Mouse (Mus musculus): ENCODE data around the gene Cited2. TPM values are rescaled to one million over a fixed set of nuclear protein-coding genes. Genes with fewer than 3 reads are reported as not detected.

The Cited2 gene
- total RNA-seq, 2 experiments from 2014 or later = 38.8 to 39.7 TPM

DNA sequence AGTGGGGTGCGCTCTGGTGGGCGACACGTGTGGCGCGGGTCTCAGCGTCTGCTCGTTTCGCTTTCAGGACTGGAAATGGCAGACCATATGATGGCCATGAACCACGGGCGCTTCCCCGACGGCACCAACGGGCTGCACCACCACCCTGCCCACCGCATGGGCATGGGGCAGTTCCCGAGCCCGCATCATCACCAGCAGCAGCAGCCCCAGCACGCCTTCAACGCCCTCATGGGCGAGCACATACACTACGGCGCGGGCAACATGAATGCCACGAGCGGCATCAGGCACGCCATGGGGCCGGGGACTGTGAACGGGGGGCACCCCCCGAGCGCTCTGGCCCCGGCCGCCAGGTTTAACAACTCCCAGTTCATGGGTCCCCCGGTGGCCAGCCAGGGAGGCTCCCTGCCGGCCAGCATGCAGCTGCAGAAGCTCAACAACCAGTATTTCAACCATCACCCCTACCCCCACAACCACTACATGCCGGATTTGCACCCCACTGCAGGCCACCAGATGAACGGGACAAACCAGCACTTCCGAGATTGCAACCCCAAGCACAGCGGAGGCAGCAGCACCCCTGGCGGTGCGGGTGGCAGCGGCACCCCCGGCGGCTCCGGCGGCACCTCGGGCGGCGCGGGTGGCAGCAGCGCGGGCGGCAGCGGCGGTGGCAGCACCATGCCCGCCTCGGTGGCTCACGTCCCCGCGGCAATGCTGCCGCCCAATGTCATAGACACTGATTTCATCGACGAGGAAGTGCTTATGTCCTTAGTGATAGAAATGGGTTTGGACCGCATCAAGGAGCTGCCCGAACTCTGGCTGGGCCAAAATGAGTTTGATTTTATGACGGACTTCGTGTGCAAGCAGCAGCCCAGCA lies 1.1 kb downstream of the Cited2 start:
- peak; percentile 75 to 77 for DNase-seq

DNA sequence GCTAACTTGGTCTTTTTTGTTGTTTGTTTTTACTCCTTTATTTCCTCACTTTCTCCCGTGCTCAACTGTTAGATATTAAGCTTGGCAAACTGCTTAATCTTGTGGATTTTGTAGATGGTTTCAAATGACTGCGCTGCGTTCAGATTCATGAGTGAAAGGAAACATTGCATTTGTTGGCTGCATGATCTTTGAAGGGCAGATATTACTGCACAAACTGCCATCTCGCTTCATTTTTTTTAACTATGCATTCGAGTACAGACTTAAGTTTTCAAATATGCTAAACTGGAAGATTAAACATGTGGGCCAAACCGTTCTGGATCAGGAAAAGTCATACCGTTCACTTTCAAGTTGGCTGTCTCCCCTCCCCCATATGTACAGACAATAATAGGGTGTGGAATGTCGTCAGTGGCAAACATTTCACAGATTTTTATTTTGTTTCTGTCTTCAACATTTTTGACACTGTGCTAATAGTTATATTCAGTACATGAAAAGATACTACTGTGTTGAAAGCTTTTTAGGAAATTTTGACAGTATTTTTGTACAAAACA lies 2.1 kb downstream of the Cited2 start:
- DNase-seq = no peak

DNA sequence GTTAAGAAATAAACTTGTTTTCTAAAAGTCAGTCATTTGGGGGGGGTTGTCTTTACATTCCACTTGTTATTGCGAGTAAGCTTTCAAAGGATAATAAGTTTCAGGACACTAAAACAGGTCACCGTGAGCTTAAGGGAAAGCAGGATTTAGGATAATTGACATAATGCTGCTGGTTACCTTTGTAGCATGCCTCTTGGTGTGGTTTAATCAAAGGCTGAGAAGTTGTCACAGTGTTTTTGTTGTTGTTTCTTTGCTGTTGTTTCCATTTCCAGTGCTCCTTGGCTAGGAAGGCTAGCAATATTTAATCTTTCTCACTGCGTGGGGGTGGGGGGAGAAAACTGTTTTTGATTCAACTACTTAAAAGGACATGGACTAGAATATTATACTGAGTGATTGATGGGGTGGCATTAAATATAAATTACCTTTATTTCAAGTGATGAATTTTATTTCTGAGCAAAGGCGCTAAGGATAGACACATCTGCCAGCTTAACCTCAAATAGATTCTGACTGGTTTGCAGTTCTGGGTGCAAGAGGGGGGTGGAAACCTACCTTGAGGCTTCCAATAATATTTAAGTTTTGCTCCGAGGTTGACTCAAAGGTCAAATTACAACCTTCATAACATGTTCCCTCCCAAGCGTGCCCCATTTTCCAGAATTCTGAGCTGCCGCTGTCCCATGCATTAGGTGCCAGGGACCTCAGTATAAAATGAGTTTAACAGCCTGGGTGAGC lies 2.8 kb downstream of the Cited2 start:
- DNase-seq = no peak

DNA sequence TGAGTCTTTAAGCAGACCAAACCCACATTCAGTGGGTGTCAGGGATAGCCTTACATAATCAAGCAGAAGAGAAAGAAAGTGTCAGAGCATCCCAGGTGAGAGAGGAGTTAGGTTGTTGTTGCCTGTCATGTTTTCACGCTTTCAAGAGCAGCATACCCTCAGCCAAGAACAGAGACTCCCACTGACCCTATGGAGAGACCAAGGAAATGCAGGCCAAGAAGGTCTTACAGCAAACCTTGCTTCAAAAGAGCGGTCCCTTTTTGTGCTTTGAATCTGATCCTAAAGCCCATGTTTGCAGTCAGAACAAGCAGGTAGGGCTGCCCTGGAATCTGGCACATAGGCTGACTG lies 3.3 kb downstream of the Cited2 start:
- DNase-seq = no peak

DNA sequence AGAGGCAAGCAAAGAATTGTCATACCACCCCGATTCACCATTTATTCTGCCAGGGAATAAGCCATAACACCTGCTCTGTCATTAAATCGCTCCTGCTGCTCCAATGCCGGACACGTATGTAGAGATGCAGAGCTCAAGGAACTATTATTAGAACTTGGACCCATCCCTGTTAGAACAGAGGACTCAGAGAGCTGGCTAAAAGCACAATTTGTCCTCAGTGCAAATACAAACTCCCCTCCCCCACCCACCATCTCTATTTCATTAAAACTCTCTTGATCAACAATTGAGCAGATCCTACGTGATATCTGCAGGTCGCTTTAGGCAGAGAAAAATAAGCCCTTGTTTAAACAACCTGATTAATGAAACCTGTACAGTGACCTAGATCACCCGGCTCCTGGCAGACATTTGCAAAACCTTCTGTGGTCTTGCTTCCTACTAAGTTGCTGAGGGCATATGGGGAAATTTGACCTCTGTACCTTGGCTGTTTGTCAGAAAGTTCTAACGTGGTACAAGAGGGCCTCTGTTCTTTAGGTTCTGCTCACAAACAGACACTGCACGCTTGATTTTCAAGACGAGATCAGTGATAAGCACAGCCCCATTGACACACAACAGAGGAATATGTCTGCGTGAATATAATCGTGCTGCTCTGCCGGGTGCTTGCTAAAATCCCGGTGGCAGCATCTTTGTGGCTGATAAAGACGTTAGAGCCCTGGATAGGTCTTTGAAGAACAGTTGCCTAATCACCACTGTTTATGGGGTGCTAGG lies 4.3 kb downstream of the Cited2 start:
- DNase-seq = peak in 1 of 2 experiments; percentile 47

DNA sequence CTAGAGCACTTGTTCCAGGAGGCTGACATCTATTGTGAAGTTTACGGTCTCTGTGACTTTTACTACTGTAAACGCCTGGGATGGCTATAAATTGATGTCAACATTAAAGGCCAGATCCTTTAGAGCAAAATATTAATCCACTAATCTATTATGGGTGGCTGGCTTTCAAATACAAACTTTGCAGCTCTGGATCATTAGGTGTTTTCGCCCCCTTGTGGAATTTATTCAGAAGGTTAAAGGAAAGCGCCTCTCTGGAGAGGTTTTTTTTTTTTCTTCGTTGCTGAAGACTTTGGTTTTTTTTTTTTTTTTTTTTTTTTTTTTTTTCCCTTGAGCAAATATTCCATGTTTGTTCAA lies 4.9 kb downstream of the Cited2 start:
- no peak for DNase-seq

DNA sequence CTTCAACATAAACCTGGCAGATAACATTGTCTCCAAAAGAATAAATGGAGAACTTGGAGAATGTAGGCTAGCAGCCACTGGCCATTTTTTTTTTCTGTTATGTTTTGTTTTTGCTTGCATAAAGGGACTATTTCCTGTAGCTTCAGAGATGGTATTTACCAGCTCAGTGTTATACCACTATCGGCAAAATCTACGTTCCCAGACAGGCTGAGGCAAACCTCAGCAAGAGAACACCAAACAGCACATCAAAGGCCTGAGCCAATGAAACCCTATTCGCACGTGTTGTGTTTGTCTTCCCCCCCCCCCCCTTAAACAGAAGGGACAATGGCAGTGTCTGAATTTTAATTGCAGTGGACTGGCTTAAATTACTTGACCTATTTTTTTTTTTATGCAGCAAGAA lies 5.7 kb downstream of the Cited2 start:
- DNase-seq = no peak

DNA sequence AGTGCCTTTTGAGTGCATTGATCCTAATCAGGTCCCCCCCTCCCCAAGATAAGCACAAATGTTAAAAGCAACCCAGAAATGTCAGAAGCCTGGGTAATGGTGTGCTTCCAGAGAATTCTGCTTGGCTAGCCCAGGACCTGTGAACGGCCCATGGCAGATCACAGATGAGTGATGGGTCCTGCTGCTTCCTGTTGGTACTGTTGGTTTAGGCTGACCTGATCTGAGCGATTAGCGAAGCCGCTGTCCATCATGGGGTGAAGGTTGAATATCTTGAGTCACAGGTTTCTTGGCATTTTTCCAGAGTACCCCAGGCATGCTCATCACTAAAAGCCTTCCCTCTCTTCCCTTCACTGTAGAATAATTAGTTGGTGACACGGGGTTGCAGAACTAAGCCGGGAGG lies 6.5 kb downstream of the Cited2 start:
- no peak for DNase-seq

DNA sequence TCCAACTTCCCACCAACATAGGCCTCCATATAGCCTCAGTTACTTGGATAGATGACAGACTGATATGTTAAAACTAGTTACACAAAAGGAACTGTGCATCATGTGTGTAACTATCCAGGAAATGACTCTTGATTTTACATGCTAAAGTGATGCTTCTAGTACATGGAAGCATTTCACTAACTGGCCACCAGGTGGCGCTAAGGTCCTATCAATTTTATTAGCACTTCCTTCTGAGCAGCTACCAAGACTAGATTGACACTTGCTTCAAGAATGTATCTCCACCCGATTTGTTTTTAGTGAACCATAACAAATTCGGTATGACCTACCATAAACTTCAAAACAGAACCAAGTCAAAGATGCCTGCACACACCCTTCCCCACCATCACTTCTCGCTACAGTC lies 10.0 kb downstream of the Cited2 start:
- DNase-seq = peak; percentile 55 to 69

DNA sequence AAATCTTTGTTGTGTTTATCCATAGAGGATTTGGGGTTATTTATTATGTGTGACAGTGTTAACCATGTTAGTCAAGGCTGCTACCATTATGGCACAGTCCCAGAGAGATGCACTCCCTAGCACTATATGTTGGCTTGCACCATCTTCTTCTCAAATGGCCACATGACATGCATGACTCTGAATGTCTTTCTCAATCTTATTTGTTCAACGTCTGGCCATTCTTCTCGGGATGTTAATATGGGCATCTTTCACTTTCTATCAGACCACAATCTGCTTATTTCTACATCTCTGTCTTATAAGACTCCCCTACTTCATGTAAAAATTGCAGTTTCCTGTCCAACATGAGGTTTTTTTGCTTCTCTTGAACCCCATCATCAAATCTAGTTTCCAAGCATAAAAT lies 19.6 kb downstream of the Cited2 start:
- DNase-seq = no peak

DNA sequence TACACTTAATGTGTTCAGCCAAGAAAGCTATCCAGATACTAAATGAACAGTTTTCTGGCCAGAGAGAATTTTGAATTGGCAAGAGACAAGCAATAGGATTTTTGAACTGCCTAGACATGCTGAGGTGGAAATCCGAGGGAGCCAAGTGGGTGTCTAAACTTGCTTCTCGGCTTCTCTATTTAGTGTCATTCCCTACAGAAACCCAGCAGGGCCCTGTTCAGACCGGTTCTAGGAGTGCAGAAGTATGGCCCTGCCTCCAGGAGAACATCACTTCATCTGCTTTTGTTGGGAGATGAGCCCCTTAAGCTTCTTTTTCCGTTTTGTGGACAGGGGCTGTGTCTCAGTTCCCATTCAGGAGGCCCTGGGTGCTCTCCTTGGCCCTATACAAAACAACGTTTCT lies 29.5 kb downstream of the Cited2 start:
- DNase-seq = no peak

DNA sequence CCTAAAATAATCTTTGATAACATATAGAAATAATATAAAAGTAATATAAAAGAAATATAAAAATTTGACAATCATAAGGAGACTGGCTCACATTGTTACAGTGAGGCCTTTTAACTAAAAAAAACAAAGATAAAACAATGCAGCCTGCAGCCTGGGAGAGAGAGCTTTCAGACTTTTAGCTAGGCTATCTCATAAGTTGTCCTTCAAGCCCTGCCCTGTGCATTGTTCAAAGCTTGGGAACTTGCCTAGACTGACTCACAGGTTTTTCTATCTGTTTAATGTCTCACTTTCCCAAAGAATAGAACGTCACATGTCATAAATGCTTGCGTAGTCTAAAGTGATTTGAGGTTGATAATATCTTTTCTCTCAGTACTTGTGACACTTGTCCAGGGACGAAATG lies 36.8 kb downstream of the Cited2 start:
- DNase-seq = no peak

DNA sequence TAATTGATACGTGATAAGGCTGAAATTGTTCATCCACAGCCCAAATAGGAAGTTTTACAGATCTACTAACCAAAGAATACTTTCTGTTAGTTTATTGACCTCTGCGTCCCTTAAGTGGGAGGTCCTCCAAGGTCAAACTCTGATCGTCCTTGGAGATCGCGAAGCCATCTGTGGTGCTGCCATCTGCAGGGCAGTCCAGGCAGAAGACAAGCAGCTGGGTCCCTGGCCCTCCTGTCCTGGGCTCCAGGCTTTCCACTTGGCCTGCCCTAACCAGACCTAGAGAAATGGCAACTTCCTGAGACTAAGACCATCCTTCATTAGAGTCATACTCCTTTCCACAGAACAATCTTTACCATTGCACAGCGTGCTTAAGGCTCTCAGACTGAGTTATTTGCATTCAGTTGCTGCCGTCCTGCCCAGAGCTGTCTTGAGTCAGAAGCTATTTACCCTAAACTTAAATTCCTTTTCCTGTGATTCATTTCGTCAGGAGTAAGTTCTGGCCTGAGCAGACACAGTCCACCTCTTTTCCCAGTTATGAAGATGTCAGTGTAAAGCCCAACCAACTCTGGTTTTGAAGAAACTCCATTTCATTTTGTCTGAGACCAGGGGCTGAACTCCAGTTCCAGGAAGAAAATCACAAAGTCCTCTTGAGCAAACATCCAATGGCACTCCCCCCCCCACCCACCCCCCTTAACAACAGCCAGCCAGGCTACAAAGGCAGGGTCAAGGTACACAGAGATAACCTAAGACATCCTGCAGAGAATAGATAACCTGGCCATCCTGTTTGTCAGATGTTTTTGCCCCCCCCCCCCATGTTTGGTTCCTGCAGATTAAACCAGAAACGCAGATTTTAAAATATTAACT lies 38.0 kb downstream of the Cited2 start:
- DNase-seq = no peak

DNA sequence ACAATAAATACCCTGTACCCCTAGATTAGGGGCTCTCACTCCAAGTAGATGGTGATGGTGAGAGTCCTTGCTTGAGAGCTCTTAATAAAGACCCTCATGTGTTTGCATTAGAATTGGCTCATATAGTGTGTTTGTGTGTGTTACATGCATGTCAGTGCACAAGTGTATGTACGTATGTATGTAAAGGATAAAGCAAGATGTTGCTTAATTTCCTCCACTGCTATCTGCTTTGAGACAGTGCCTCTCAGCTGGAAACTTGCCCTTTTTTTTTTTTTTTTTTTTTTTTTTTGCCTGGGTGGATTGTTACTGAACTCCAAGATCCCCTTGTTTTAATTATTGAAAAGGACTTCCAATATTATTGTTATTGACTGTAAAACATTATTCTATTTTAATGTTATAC lies 38.6 kb downstream of the Cited2 start:
- DNase-seq = no peak

DNA sequence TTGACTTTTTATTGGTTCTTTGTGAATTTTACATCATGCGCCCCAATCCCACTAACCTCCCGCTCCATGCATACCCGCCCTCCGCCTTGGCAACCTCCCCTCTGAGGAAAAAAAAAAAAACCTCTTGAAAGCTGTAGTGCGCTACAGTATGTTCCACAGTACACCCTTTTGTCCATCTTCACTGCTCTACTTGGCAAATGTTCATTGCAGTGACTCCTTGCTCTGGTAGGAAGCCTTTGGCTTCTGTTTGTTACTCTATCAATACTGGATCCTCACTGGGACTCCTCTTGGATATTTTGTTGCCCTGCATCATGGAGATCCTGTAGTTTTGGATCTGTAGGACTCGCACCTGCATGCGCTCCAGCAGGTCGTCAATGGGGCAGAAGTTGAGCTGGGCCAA lies 39.9 kb downstream of the Cited2 start:
- DNase-seq = no peak

DNA sequence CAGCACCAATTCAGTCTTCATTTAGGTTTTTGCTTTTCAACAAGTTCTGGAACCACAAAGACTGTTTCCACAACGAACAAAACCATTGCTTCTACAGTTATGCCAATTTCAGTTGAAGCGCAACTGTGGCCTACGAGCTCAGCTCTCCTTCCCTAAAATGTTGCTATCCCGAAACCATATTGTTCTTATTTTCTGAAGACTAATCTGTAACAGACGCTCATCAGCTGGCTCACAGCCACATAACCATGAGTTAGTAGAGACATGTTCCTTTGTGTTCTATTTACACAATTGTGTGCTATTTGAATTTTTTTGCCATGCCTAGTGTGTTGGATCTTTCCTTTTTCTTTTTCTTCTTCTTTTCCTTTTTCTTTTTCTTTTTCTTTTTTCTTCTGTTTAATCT lies 46.8 kb downstream of the Cited2 start:
- DNase-seq = peak; percentile 12 to 30

DNA sequence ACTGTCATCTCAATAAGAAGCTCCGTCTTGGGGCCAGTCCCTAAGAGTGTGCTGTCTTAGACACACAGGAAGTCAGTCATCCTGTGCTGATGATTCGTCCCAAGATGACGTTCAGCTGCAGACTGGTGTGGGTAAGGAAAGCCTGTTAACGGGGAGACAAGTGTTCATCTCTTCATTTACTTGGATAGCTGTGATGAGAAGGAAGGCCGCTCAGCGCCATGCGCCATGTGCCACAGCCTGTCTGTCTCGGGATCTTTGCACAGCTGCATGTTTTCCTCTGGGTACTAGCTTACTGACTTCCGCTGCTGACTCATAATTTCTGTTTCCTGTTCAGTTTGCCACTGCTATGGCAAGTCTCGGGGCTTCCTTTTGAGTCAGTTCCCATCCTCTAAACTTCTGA lies 49.3 kb downstream of the Cited2 start:
- DNase-seq = no peak

DNA sequence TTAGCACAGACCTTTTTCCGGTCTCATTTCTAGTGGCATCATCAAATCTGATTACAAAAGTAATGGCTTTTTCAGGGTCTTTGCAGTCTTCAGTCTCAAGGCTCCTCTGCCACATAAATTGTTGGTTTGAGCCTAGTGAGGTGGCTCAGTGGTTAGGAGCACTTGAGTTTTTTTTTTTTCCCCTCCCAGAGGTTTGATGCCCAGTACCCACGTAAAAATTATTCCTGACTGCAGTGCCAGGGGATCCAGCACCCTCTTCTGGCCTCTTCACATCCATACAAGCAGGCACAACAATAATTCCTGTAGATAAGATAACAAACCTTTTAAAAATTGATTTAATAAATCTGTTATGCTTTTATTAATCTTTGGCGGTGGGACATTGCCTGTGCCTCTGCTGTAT lies 51.3 kb downstream of the Cited2 start:
- DNase-seq = no peak

DNA sequence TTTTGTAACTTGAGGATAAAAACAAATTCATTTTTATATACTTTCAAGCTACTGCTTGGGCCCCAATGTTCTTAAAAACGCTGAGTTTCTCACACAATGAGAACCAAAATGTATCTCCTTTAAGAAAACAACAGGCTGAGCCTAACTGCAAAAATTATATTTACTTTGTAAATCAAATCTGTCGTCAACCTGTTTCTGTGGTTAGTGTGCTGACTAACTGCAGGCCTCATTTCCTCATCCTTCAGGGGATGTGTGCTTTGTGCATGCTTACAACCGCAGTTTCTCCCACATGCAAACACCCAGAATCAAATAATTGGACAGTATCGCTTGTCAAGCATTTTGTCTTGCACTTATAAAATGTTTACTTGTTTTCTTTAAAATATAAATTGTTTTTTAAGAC lies 52.1 kb downstream of the Cited2 start:
- DNase-seq = no peak
